Mouse (Mus musculus) layer of hippocampus, adult 8-10 months (tissue): ENCODE data around the gene Clcn7. TPM values are rescaled to one million over a fixed set of nuclear protein-coding genes. Genes with fewer than 3 reads are reported as not detected.
A peak's percentile ranks its signal among the peaks of the same experiment; 100 is the strongest.

Experiments used
- DNase-seq, 2 experiments: peaks; one replicate each; pipeline ENCODE4 v3.0.0; 2022; ENCODE audit warnings: low spot score in 2 of 2
- total RNA-seq, 4 experiments: library from RNA; stranded (reverse); gene quantifications; 2 replicates each; pipeline ENCODE4 v1.2.4; 2022

Gene Clcn7
- total RNA-seq, 4 experiments from 2014 or later = 54.7 to 61.5 (median 58.9) TPM

DNA sequence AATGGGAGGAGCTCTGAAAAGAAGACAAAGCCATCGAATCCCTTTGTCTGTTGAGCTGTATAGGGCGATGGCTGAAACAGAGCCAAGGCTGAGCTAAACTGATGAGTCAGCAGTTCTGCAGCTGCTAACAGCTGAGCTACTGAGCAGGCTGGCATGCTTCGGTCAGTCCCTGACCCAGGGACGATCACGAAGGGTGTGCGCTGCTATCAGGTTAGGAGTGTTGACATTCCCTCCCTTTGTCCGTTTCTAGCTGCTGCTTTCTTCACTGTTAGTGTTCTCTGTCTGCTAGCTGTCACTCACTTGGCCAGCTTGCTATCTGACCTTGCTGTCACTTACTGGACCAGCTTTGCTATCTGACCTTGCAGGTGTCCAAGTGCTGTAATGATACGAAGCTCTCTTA, 6.1 kb upstream of the Clcn7 start:
- no peak for DNase-seq

- no peak for DNase-seq
Measured at GRCm38 (mm10) chr17:25127681-25128080, 5.5 kb upstream of the Clcn7 start.

DNA sequence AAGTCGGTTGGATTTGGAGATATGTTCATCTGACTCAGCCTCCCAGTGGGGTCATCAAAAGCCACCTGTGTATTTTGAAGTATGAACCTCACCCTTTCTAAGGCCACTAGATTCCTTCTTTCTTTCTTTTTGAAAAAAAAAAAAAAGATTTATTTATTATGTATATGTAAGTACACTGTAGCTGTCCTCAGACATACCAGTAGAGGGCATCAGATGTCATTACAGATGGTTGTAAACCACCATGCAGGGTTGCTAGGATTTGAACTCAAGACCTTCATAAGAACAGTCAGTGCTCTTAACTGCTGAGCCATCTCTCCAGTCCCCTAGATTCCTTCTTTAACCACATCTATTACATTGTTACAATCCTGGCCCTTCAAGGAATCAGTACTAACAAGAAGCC, 3.1 kb upstream of the Clcn7 start:
- no peak for DNase-seq

DNA sequence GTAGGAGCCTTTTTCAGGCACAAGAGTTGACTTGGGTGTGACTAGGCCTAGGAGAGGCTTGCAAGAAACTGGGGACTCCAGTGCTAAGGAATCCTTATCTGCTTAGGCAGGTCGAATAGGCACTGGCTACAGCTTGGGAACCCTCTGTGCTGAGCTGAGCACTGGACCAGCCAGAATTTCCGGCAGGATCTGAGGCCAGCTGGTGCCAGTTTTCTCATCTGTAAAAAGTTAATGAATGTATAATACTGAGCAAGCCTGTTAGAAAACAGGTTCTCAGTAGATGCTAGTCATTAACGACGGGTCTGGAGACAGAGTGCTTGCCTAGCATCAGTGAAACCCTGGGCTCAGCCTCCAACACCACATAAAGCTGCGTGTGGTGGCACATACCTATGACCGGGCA, 2.4 kb downstream of the Clcn7 start:
- no peak for DNase-seq

- DNase-seq = no peak
Measured at GRCm38 (mm10) chr17:25138803-25139202, 5.6 kb downstream of the Clcn7 start.

DNA sequence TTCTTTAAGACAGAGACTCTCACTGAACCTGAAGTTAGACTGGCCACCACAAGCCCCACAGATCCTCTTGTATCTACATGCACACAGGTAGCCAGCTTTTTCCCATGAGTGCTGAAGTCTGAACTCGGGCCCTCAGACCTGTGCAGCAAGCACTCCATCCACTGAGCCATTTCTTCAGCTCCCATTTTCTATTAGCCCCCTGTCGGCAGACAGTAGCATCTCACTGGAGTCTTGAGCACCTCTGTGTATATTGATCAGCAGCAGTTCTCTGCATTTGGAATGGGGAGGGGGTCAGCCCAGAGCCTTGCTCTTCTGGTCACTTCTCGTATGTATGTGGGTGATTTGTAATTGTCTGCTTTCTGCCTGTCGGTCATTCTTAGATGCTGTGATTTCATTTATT, 6.8 kb downstream of the Clcn7 start:
- DNase-seq = no peak

DNA sequence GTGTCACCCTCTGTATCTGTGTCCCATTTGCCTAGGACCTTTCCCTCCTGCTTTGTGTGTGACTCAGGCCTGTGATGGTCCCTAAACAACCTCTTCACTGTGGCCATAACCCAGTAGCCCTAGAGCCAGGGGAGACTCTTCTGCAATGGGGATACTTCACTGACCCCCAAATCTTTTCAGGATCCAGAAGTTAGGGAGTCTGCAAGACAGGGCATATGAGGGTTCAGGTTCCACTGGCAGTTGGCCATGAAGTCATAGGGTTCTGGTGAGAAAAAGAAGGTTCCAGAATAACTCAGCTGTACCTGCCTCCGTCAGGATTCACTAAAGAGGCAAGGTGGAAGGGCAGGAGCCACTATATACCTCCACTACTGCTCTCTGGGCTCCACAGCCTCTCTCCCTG, 29.0 kb downstream of the Clcn7 start, which contains the start of gene Ccdc154:
Ccdc154 (plus strand) TSS at position 301 of the 400 bp plus-strand sequence.
- DNase-seq = no peak

- DNase-seq = no peak
Measured at GRCm38 (mm10) chr17:25163387-25163786, 30.2 kb downstream of the Clcn7 start.

GRCm38 (mm10) chr17:25164770-25165169, 31.6 kb downstream of the Clcn7 start:
- DNase-seq = no peak

DNA sequence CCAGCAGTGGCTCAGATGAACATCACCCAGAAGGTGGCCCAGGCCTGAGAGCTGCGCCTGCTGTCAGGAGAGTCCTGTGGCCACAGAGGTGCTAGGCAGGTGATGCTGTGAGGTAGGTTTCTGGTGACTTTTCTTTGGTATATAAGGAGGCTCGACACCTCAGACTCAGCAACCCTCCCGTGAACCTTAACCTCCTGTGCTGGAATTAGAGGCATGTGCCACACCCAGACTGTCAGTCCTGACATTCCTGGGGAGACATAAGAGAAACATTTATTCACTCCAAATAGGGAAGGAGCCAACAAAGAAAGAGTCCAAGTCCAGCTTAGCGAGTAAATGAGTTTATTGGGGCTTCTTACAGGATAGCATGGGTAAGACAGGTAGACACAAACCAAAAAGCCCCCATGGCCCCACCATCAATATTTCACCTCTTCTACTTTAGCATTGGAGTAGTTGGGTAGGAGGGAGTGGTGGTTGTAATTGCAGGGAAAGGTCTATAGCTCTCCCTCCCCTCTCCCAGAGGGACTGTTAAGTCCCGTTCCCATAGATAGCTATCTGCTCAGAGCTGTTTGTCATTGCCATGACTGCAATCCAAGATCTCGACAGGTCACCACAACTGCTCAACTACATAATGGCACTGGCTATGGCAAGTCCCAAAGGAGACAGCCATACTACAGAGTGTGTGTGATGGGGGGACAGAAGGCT, 32.9 kb downstream of the Clcn7 start:
- DNase-seq = no peak

DNA sequence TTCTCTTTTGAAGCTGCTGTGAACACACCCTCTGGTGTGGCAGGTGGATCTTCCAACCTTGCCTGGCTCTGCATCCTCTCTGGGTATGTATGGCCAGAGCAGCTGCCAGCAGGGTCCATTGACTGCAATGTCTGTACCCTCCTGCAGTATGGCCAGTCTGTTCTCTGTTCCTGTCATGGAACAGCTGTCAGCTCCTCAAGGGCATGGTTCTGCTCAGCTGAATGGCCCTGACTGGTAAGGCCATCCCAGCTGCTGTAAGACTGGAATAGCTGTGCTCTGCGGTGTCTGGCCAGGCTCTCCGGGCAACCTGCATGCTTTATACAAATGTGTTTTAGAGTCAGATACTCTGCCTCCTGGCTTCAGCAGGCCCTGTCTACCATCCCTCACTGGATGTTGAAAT, 36.5 kb downstream of the Clcn7 start:
- no peak for DNase-seq

DNA sequence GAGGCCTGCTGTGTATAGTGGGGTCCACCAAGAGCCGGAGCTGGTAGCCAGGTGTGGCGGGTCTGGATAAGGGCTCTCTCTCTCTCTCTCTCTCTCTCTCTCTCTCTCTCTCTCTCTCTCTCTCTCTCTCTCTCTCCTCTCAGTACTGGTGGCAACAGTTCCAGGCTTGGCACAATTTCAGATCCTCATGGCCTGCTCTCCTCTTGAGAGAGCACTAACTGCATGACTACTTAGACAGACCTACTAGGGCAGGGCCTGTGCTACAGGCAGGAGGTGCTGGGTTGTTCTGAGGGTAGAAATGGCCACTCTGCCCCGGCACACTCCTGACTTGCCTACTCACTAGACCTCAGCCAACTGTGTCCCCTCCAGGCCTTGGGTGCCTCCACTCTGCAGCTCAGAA, 39.4 kb downstream of the Clcn7 start:
- no peak for DNase-seq

GRCm38 (mm10) chr17:25175411-25175810, 42.2 kb downstream of the Clcn7 start, which contains the start of gene Gm38655:
Gm38655 (minus strand) TSS chr17:25175471.
- no peak for DNase-seq

DNA sequence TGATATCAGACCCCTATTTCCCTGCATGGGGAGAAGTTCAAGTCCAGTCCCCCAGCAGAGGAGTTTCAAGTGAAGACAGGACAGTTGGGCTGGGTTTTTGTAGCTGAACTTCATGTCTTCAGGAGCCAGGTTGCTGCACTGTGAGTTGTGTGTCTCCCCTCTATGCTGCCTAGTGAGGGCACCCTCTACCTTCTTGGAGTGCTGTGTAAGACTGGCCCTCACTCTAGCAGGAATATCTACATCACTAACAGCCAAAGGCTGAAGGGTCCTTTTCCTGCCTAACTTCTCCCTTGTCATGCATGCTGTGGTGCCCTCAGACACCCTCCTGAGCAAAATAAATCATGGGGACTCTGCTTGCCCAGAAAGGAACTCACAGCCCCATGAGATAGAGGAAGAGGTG, 50.0 kb downstream of the Clcn7 start:
- DNase-seq = no peak

DNA sequence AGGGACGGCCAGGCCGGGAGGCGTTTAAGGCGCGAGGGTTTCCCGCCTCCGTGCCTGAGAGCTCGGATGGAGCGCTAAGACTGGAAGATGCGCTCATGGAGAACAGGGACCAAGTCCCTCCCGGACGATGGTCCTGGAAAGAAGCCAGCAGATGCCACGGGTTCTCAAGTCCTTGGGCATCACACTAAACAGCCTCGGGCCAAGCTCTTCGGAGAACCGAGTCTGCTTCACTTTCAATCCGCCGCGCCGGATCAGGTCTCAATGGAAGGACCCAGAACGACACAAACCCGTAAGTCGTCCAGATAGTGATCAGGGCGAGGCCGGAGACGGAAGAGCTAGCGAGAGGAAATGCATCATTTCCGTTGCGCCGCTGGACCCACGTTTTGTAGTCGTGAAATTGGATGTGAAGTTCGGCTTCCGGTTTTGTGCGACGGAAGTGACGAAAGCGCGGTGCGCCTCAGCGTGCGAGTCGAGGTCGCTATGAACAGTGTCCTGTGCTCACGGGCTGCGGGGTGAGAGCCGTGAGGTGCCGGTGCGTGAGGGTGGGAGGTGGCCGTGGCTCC, 51.0 kb downstream of the Clcn7 start, which contains the start of gene BC003965:
BC003965 (plus strand) TSS at position 426 of the 563 bp plus-strand sequence.
- DNase-seq = peak; percentile 97 to 98

- no peak for DNase-seq
Measured at GRCm38 (mm10) chr17:25184961-25185360, 51.8 kb downstream of the Clcn7 start.

DNA sequence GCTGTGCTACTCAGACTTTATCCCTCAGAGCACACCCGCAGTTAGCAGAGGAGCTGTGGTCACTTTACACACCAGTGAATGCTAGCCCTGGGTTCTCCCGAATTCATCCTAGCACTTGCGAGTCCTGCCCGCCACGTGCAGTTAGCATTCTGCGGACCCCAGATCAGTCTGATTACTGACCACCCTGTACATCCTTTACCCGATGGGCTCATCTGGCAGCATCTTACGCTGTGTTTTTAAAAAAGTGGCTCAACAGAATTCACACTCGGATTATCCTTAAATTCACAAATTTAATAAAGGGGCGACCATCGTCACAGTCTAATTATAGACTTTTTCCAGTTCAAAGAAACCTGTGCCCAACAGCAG, 54.6 kb downstream of the Clcn7 start:
- no peak for DNase-seq

DNA sequence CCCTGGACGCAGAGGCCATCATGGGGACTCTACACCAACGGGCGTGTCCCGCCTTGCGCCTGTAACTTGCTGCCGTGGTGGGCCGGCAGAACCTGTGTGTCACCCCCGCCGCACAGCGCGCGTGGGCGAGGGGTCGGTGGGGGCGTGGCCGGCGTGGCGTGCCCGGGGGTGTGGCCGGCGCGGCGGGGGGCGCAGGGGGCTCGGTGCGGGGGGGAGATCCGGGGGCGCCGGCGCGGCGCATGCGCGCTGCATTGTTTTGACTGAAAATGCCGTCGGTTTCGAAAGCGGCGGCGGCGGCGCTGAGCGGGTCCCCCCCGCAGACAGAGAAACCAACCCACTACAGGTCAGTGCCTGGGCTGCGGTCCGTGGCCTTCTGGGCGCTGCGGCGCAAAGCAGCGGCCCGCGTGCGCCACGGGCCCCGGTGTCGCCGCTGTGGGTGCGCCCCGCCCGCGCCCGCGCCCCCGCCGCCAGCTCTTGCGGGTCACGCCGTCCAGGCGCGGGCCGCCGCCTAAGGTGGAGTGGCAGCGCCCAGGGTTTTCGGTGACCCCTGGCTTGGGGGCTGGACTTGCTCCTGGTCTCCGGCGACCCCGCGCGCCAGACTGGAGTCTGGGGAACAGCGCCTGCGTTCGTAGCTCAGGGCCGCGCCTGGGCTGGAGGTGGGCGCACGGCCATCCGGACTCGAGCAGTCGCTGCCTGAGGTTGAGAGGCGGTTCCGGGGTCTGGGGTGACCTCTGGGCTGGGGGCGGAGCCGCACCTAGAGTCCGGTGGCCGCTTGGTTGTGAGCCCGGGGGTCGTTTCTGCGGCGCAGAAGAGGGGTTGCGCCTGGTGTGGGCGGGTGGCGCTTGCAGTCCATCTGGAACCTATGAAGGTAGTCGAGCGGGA, 55.2 kb downstream of the Clcn7 start, which contains the start of gene Unkl:
Unkl (plus strand) TSS at position 248 of the 882 bp plus-strand sequence.
- DNase-seq = peak in 1 of 2 experiments; percentile 47

- no peak for DNase-seq
Measured at GRCm38 (mm10) chr17:25189091-25189490, 55.9 kb downstream of the Clcn7 start.

- no peak for DNase-seq
Measured at GRCm38 (mm10) chr17:25202401-25202800, 69.2 kb downstream of the Clcn7 start.

DNA sequence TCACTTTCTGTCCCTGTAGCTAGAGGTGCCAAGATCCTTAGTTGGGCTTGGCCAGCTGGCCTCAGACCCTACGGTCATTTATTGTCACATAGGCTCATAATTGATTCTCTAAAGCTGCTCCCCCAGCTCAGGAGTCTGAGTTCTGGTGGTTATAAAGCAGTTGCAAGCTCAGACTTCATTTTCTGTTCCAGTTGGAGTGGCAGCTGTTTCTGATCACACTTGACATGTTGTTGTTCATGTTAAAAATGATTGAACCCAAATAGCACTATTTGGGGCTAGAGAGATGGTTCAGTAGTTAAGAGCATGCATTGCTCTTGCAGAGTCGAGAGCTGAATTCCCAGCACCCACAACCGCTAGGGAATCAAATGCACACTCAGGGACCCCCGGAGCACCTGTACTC, 76.8 kb downstream of the Clcn7 start:
- DNase-seq = no peak
